Mouse (Mus musculus): ENCODE results near the gene Efhc1.

GRCm38 (mm10) chr1:20912115-20912514, 39.3 kb upstream of the Efhc1 start:
- TF ChIP-seq USF1 (IDR thresholded peaks at IDR 0.05; ENCODE audit: low read depth) (no peak), POLR2A (IDR thresholded peaks at IDR 0.05; ENCODE audit: insufficient read length, low read depth) (no peak), MYOG (IDR thresholded peaks at IDR 0.05; ENCODE audit: control insufficient read depth in 1 of 3, insufficient read depth in 1 of 3, insufficient read length in 2 of 3, low read depth in 2 of 3) (no peak), E2F4 (IDR thresholded peaks at IDR 0.05; ENCODE audit: insufficient read depth) (no peak), TCF12 (IDR thresholded peaks at IDR 0.05; ENCODE audit: insufficient read depth, poor library complexity, severe bottlenecking) (no peak), POLR2AphosphoS2 (IDR thresholded peaks at IDR 0.05; ENCODE audit: insufficient read length, low read depth) (no peak), SRF (IDR thresholded peaks at IDR 0.05; ENCODE audit: control insufficient read depth, insufficient read length, low read depth) (no peak), MAX (IDR thresholded peaks at IDR 0.05; ENCODE audit: low read depth) (no peak), CEBPB (IDR thresholded peaks at IDR 0.05; ENCODE audit: insufficient read depth, poor library complexity, severe bottlenecking) (no peak)

Data from myocyte (in vitro differentiated cells).